Mouse (Mus musculus): ENCODE data around the gene Ddx43.

DNA sequence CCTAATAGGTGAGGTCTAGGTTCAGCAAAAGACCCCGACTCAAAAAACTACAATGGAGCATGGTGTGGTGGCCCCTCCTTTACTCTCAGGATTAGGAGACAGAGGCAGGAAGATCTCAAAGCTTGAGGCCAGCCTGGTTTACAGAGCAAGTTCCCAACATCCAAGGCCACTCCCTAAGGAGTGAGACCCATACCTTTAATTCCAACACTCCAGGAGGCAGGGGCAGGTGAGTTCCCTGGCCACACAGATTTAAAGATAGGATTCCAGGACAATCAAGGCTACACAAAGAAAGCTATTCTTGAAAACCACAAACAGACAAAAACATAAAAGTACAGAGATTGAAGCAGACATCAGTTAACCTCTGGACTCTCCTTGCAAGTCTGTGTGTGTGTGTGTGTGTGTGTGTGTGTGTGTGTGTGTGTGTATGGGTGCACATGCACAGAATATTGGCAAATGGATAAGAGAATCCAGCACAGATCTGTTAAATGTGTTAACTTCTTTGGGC lies 20.6 kb upstream of the Ddx43 start:
- TF ChIP-seq CTCF (IDR thresholded peaks at IDR 0.05; ENCODE audit: borderline replicate concordance, extremely low read depth, insufficient read depth, insufficient read length) (no peak), POLR2A (IDR thresholded peaks at IDR 0.05; ENCODE audit: borderline replicate concordance, extremely low read depth, insufficient read depth, insufficient read length, poor library complexity, severe bottlenecking) (no peak)
